ENCODE assay signal across 20 mouse cellular contexts in the genomic region with DNA sequence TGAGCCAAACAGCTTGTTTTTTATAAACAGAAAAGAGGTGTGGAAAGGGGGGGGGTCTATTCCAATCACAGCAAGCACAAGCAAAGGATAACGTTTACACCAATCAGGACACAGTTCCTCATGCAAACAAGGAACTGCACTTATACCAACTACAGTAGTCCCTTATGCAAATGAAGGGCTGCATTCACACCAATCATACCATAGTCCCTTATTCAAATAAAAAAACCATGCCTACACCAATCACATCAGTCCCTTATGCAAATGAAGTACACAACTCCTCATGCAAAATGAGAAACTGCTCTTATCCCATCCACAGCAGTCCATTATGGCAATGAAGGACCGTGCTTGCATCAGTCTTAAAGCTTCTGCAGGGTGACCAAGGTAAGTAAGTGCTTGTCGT.
"Had no signal": no experiment of that assay in that cellular context is flagged by ENCODE, and none has a peak within 500 bp of the region (broad histone marks: within the 10 kb centered on the region; RNA-seq: fewer than 3 reads in every experiment).

No protein-coding gene starts in this region.

- H3K27ac ChIP-seq: liver, embryonic 14.5 days; midbrain, embryonic 10.5 days; midbrain, embryonic 13.5 days; neural tube, embryonic 13.5 days; neural tube, embryonic 15.5 days had no signal

- DNase-seq: lung, adult 18-20 months; lung, embryonic 14.5 days; lung, postnatal 10 days; lung, postnatal 4 days; retina, postnatal 1 day; right cerebral cortex, adult 18-20 months; right cerebral cortex, postnatal 25 days; right cerebral cortex, postnatal 4 days; spleen, adult 18-20 months; thymus, adult 18-20 months; thymus, postnatal 14 days; thymus, postnatal 36 days had no signal

- H3K4me2 ChIP-seq: lung, embryonic 14.5 days; midbrain, embryonic 13.5 days; neural tube, embryonic 13.5 days; neural tube, embryonic 15.5 days had no signal

- H3K9ac ChIP-seq: liver, embryonic 14.5 days; lung, embryonic 14.5 days; midbrain, embryonic 13.5 days; neural tube, embryonic 13.5 days; neural tube, embryonic 15.5 days had no signal

- ATAC-seq: midbrain, embryonic 13.5 days; midbrain, embryonic 16.5 days had no signal

- H3K27me3 ChIP-seq: midbrain, embryonic 13.5 days; neural tube, embryonic 15.5 days had no signal

- H3K4me3 ChIP-seq: megakaryocyte, embryonic 14.5 days; midbrain, embryonic 10.5 days; midbrain, embryonic 13.5 days; myocyte; neural tube, embryonic 13.5 days; neural tube, embryonic 15.5 days had no signal

- H3K9me3 ChIP-seq: midbrain, embryonic 10.5 days; midbrain, embryonic 13.5 days; neural tube, embryonic 13.5 days; neural tube, embryonic 15.5 days had no signal

- H3K36me3 ChIP-seq: midbrain, embryonic 10.5 days; midbrain, embryonic 13.5 days; neural tube, embryonic 13.5 days; neural tube, embryonic 15.5 days had no signal
